Mouse (Mus musculus) telencephalon, adult 2 months (tissue): ENCODE data around the gene Gm49318.

Experiments used
- DNase-seq: peaks from one replicate; pipeline ENCODE4 v3.0.0-alpha.2; 2011; ENCODE audit warnings: low read depth, low spot score

Gene Gm49318

GRCm38 (mm10) chr9:22069881-22070553 is 1.0 kb downstream of the Gm49318 start:
- DNase-seq, result no peak

GRCm38 (mm10) chr9:22067195-22067594 is 3.9 kb downstream of the Gm49318 start:
- DNase-seq, result no peak

GRCm38 (mm10) chr9:22066433-22066832 is 4.6 kb downstream of the Gm49318 start:
- no peak for DNase-seq

- DNase-seq, result no peak
Measured at GRCm38 (mm10) chr9:22065642-22066041, 5.4 kb downstream of the Gm49318 start.

GRCm38 (mm10) chr9:22064341-22064740 is 6.7 kb downstream of the Gm49318 start:
- no peak for DNase-seq

GRCm38 (mm10) chr9:22061339-22061738 is 9.7 kb downstream of the Gm49318 start:
- peak; percentile 75 for DNase-seq

GRCm38 (mm10) chr9:22058011-22058424 is 13.0 kb downstream of the Gm49318 start:
- DNase-seq, result no peak

- DNase-seq, result no peak
Measured at GRCm38 (mm10) chr9:22057031-22057517, 14.0 kb downstream of the Gm49318 start.

GRCm38 (mm10) chr9:22056303-22056910 is 14.7 kb downstream of the Gm49318 start:
- DNase-seq, result no peak

GRCm38 (mm10) chr9:22055713-22056112 is 15.3 kb downstream of the Gm49318 start:
- DNase-seq, result no peak

- peak; percentile 80 for DNase-seq
Measured at GRCm38 (mm10) chr9:22054411-22055076, 16.5 kb downstream of the Gm49318 start.

- DNase-seq, result no peak
Measured at GRCm38 (mm10) chr9:22053657-22054056, 17.4 kb downstream of the Gm49318 start.

GRCm38 (mm10) chr9:22051958-22052254 is 19.2 kb downstream of the Gm49318 start, which contains the start of gene Elavl3:
Elavl3 (minus strand) TSS chr9:22052023.
- no peak for DNase-seq

GRCm38 (mm10) chr9:22051161-22051957 is 19.7 kb downstream of the Gm49318 start:
- DNase-seq, result no peak

- DNase-seq, result no peak
Measured at GRCm38 (mm10) chr9:22050351-22050889, 20.6 kb downstream of the Gm49318 start.

- DNase-seq, result no peak
Measured at GRCm38 (mm10) chr9:22049721-22050270, 21.3 kb downstream of the Gm49318 start.

- DNase-seq, result no peak
Measured at GRCm38 (mm10) chr9:22049315-22049714, 21.7 kb downstream of the Gm49318 start.

- no peak for DNase-seq
Measured at GRCm38 (mm10) chr9:22047329-22047728, 23.7 kb downstream of the Gm49318 start.

GRCm38 (mm10) chr9:22041832-22042231 is 29.2 kb downstream of the Gm49318 start:
- no peak for DNase-seq

GRCm38 (mm10) chr9:22037826-22038225 is 33.2 kb downstream of the Gm49318 start:
- DNase-seq, result no peak

- no peak for DNase-seq
Measured at GRCm38 (mm10) chr9:22035300-22036044, 35.6 kb downstream of the Gm49318 start.
